Mouse (Mus musculus) cerebellum, postnatal 14 days (tissue): ENCODE results near the gene Dnase2b.

Source experiments
- DNase-seq, 2 experiments: peaks; one replicate each; pipeline ENCODE4 v3.0.0; 2021; ENCODE audit warnings: mixed read lengths in 2 of 2

Gene Dnase2b

GRCm38 (mm10) chr3:146567884-146568530 is 47.4 kb downstream of the Dnase2b start:
- no peak for DNase-seq

GRCm38 (mm10) chr3:146567366-146567765 is 48.0 kb downstream of the Dnase2b start:
- DNase-seq, result no peak

DNA sequence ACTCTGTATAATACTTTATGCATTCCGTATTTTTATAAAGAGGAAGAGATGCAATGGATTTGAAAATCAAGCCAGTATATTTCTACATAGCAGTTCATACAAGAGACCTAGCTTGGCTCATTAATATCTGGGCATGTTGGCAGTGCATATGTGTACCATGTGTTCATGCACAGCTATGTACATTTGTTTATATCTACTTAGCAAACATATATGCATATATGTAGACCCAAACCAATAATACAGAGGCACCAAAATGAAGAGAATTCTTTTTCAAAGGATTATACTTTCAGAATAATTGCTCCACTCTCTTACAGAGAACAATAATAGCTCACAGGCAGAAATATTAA is 50.4 kb downstream of the Dnase2b start:
- no peak for DNase-seq

DNA sequence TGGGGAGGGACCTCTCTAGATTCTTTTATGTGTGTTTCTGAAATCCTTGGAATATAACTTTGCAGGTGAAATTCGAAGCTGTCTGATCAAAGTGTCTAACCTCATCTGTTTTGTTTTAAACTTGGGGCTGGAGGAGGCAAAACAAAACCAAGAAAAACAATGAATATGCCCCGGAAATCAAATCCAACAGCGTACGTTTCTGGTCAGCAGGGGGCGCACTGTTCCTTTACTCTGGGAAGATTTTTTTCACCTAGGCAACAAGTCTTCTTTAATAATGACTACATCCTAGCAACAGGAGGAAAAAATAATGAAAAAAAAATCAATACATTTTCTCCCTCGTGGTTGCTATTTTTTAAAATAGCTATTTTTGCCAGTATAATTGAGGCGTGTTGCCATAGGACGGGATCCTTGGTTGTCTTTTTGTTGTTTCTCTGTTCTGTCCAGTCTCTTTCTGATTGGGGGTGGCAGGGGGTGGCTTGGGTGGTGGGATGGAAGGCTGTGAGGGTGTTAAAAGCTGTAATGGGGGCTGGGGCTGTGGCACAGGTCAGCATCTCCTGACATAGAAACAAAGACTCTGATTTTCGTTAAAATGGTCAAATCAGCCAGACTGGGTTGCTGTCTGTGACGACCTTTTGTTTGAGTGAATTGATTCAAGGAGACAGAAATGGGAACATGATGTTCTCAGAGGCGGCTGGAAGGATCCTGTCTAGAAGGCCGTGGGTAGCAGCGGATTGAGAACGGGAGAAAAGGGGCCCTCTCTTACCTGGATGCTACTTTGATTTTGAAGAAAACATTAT is 50.9 kb downstream of the Dnase2b start:
- peak; percentile 90 to 93 for DNase-seq

- DNase-seq, result no peak
Observed at GRCm38 (mm10) chr3:146562936-146563335, 52.5 kb downstream of the Dnase2b start.

DNA sequence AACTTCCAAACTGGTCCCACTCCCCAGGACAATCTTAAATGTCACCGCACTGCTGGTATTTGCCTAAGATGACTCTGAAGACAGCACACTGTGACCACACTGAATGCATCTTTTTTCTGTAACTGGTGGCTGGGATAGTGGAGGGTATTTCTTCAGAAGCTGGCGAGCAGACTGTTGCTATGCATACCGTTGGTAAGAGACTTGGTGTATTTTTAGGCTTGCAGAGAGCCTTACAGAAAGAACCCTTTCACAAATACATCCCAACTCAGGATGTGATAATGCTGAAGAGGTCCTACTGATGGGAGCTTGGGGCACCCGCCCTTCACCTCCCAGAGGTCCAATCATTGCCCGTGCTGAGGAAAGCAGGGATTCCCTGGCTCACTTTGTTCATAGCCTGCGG is 57.9 kb downstream of the Dnase2b start:
- no peak for DNase-seq

DNA sequence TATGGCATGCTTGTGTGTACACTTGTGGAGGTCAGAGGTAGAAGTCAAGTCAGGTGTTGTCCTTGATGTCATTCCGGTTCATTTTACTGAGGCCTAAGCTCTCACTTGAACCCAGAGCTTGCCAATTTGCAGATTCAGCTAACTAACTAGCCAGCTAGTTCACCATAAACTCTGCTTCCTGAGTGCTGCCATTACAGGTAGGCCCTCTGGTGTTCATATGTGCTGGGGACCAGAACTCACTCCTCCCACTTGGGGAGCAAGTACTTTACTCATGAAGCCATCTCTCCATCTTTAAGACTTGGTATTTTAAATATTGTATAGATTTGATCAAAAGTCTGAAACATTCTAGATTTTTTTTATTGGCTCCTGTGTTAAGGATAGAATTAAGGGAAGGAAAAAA is 58.8 kb downstream of the Dnase2b start:
- DNase-seq, result no peak

- no peak for DNase-seq
Observed at GRCm38 (mm10) chr3:146554816-146555215, 60.6 kb downstream of the Dnase2b start.

DNA sequence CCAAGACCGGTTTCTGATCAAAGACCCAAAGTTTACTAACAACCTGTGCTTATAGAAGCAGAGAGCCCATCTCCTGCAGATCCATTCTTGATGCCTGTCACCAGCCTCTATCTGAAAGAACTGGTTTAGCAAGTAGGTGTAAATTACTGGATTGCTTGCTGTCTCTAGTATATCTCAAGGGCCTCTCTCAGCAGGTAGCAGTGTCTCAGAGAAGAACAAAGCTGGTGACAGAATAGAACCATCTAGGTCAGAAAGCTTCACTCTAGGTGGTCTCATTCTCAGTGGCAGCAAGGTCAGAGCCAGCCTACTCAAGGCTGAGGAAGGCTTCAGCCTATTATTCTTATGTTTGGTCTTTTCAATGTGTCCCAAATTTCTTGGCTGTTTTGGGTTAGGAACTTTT is 71.8 kb downstream of the Dnase2b start:
- DNase-seq, result no peak

- no peak for DNase-seq
Observed at GRCm38 (mm10) chr3:146540521-146541273, 74.7 kb downstream of the Dnase2b start.

GRCm38 (mm10) chr3:146534986-146535385 is 80.4 kb downstream of the Dnase2b start:
- DNase-seq, result no peak
